Mouse (Mus musculus): ENCODE data around the gene Sohlh1. TPM values are rescaled to one million over a fixed set of nuclear protein-coding genes. Genes with fewer than 3 reads are reported as not detected.

Sohlh1 gene
- total and polyA plus RNA-seq, 3 experiments: not detected

- Histone ChIP-seq H3K9ac (ENCODE audit: control insufficient read depth, low read depth, low read length, poor library complexity, severe bottlenecking) (no peak overlapping the region), H3K4me3 (ENCODE audit: control insufficient read depth in 1 of 2, insufficient read depth in 1 of 2, low read depth in 2 of 2, low read length in 2 of 2) (no peak overlapping the region), H3K9me3 (replicated peaks; ENCODE audit: insufficient read depth, low read length) (no peaks in the 10 kb centered on the region), H3K4me1 (ENCODE audit: control insufficient read depth in 1 of 2, insufficient read depth in 2 of 2, low read length in 2 of 2) (no peaks in the 10 kb centered on the region), H3K27ac (ENCODE audit: control insufficient read depth, low read depth, low read length) (no peak overlapping the region), H3K27me3 (ENCODE audit: control insufficient read depth in 1 of 2, insufficient read depth in 2 of 2, low read length in 2 of 2) (peaks cover 0 to 2% of the 10 kb centered on the region in 2 experiments; a peak in 1 of 4 replicates), H3K79me2 (ENCODE audit: control insufficient read depth, insufficient read depth, low read length, poor library complexity) (no peaks in the 10 kb centered on the region), H3K36me3 (ENCODE audit: control insufficient read depth in 1 of 2, insufficient read depth in 2 of 2, low read length in 2 of 2) (no peaks in the 10 kb centered on the region)
- TF ChIP-seq HCFC1 (IDR thresholded peaks at IDR 0.05; ENCODE audit: low read depth, low read length) (no peak), SMC3 (IDR thresholded peaks at IDR 0.05; ENCODE audit: low read depth, low read length) (no peak), UBTF (IDR thresholded peaks at IDR 0.05; ENCODE audit: borderline replicate concordance, insufficient read depth, low read depth, low read length) (no peak), MXI1 (IDR thresholded peaks at IDR 0.05; ENCODE audit: low read depth, low read length) (no peak), GABPA (IDR thresholded peaks at IDR 0.05; ENCODE audit: low read depth, low read length) (no peak), USF1 (IDR thresholded peaks at IDR 0.05; ENCODE audit: low read depth, low read length) (no peak), ZC3H11A (IDR thresholded peaks at IDR 0.05; ENCODE audit: low read depth, low read length) (no peak), GATA1 (IDR thresholded peaks at IDR 0.05; ENCODE audit: low read depth, low read length) (no peak), TAL1 (IDR thresholded peaks at IDR 0.05; ENCODE audit: low read length) (no peak), RAD21 (IDR thresholded peaks at IDR 0.05; ENCODE audit: low read depth, low read length) (no peak), NELFE (IDR thresholded peaks at IDR 0.05; ENCODE audit: low read depth, low read length) (no peak), ZMIZ1 (IDR thresholded peaks at IDR 0.05; ENCODE audit: low read depth, low read length) (no peak)
- DNase-seq (ENCODE audit: low read depth, low spot score): no peak
Observed at GRCm38 (mm10) chr2:25879061-25879460, 32.0 kb upstream of the Sohlh1 start.

GRCm38 (mm10) chr2:25878516-25878915 is 31.5 kb upstream of the Sohlh1 start:
- TF ChIP-seq USF2 (IDR thresholded peaks at IDR 0.05; ENCODE audit: borderline replicate concordance in 1 of 2, insufficient read depth in 1 of 2, low read depth in 1 of 2, low read length in 2 of 2) (no peak), GATA1 (IDR thresholded peaks at IDR 0.05; ENCODE audit: low read depth, low read length) (no peak), MYC (IDR thresholded peaks at IDR 0.05; ENCODE audit: low read depth, low read length) (no peak), JUND (IDR thresholded peaks at IDR 0.05; ENCODE audit: low read depth, low read length) (no peak), TBP (IDR thresholded peaks at IDR 0.05; ENCODE audit: low read depth, low read length) (no peak), POLR2AphosphoS2 (IDR thresholded peaks at IDR 0.05; ENCODE audit: low read length) (no peak), POLR2AphosphoS5 (IDR thresholded peaks at IDR 0.05; ENCODE audit: borderline replicate concordance, low read depth, low read length) (no peak), MXI1 (IDR thresholded peaks at IDR 0.05; ENCODE audit: low read depth, low read length) (no peak), MYB (IDR thresholded peaks at IDR 0.05; ENCODE audit: low read depth, low read length) (no peak), HCFC1 (IDR thresholded peaks at IDR 0.05; ENCODE audit: low read depth, low read length) (no peak)
- Histone ChIP-seq H3K9ac (ENCODE audit: control insufficient read depth, low read depth, low read length, poor library complexity, severe bottlenecking) (no peak overlapping the region), H3K36me3 (ENCODE audit: control insufficient read depth in 1 of 2, insufficient read depth in 2 of 2, low read length in 2 of 2) (no peaks in the 10 kb centered on the region), H3K79me2 (ENCODE audit: control insufficient read depth, insufficient read depth, low read length, poor library complexity) (no peaks in the 10 kb centered on the region), H3K27me3 (ENCODE audit: control insufficient read depth in 1 of 2, insufficient read depth in 2 of 2, low read length in 2 of 2) (peaks cover 0 to 2% of the 10 kb centered on the region in 2 experiments; a peak in 1 of 4 replicates), H3K9me3 (replicated peaks; ENCODE audit: insufficient read depth, low read length) (no peaks in the 10 kb centered on the region), H3K4me1 (ENCODE audit: control insufficient read depth in 1 of 2, insufficient read depth in 2 of 2, low read length in 2 of 2) (no peaks in the 10 kb centered on the region), H3K4me3 (ENCODE audit: control insufficient read depth in 1 of 2, insufficient read depth in 1 of 2, low read depth in 2 of 2, low read length in 2 of 2) (no peak overlapping the region), H3K27ac (ENCODE audit: control insufficient read depth, low read depth, low read length) (no peak overlapping the region)
- no peak for DNase-seq (ENCODE audit: low read depth, low spot score)

Measured in MEL (cell line).